Comparison of ENCODE assay signal across 25 mouse cellular contexts in the genomic region with DNA sequence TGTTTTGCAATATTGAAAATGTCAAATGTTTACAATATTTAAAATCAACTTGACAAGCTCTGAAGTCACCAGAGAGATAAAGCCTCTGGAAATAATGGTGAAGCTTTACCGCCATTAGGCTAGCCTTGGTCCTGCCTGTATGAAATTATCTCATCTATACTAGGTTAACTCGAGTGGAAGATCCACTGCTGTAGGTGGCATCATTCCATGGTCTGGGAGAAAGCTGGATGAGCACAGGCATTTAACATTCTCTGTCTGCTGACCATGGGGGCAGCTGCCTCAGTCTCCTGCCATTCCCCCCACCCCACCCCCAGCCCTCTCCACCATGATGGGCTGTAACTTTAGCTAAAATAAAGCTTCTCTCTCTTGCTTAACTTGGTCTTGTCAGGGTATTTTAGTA.
"Had no signal": no experiment of that assay in that cellular context is flagged by ENCODE, and none has a peak within 500 bp of the region (broad histone marks: within the 10 kb centered on the region; RNA-seq: fewer than 3 reads in every experiment).

No protein-coding gene starts in this region.

- H3K4me3 ChIP-seq: gastrocnemius, adult 2 months; heart, embryonic 12.5 days; hindbrain, embryonic 10.5 days; hindbrain, embryonic 12.5 days; layer of hippocampus, adult 2 months; left cerebral cortex, adult 2 months; limb, embryonic 10.5 days; limb, embryonic 12.5 days; liver, embryonic 13.5 days had no signal

- H3K9ac ChIP-seq: heart, embryonic 12.5 days; hindbrain, embryonic 12.5 days; hindbrain, embryonic 14.5 days; limb, embryonic 12.5 days; liver, embryonic 13.5 days had no signal

- DNase-seq: gastrocnemius, adult 2 months; gastrocnemius, postnatal 10 days; gastrocnemius, postnatal 25 days; heart, adult 18-20 months; heart, postnatal 10 days; heart, postnatal 4 days; kidney, adult 18-20 months; kidney, adult 8-10 months; kidney, postnatal 10 days; kidney, postnatal 25 days; kidney, postnatal 4 days; liver; liver, embryonic 13.5 days had no signal

- ATAC-seq: hindbrain, embryonic 16.5 days; inflammation-experienced regulatory T-cells, adult 6 months; intestine, embryonic 16.5 days had no signal

- H3K9me3 ChIP-seq: heart, embryonic 12.5 days; hindbrain, embryonic 10.5 days; hindbrain, embryonic 12.5 days; limb, embryonic 10.5 days; limb, embryonic 12.5 days; liver, embryonic 13.5 days had no signal

- H3K36me3 ChIP-seq: hindbrain, embryonic 10.5 days; hindbrain, embryonic 12.5 days; liver, embryonic 13.5 days had no signal

- H3K4me2 ChIP-seq: heart, embryonic 12.5 days; hindbrain, embryonic 12.5 days; hindbrain, embryonic 14.5 days; limb, embryonic 12.5 days; liver, embryonic 11.5 days; liver, embryonic 13.5 days had no signal

- H3K4me1 ChIP-seq: heart, embryonic 12.5 days; hindbrain, embryonic 10.5 days; hindbrain, embryonic 12.5 days; limb, embryonic 10.5 days; limb, embryonic 12.5 days; liver, embryonic 13.5 days had no signal

- H3K27me3 ChIP-seq: heart, embryonic 12.5 days; hindbrain, embryonic 12.5 days; limb, embryonic 12.5 days; liver, embryonic 13.5 days had no signal

- H3K27ac ChIP-seq: gastrocnemius, adult 2 months; hindbrain, embryonic 10.5 days; hindbrain, embryonic 12.5 days; hindbrain, embryonic 14.5 days; layer of hippocampus, adult 2 months; left cerebral cortex, adult 2 months; limb, embryonic 10.5 days; limb, embryonic 12.5 days; liver, embryonic 13.5 days had no signal
